ENCODE assay signal across 32 mouse cellular contexts in the genomic region with DNA sequence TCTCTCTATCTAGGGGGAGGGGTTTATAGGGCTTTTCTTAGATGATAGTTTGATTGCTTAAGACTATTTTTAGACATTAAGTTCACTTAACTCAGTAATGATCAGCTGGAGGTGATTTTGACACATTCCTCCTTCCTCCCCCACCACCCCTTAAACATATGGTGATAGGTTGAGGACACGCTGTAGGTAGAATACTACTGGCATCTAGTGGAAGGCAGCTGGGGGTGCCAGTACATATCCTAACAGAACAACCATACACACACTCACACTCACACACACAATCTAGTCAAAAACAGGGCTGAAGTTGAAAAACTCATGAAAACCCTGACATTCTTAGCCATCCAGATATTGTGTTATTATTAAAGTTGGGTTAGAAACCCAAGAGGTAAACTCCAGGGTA. TPM values are rescaled to one million over a fixed set of nuclear protein-coding genes. Genes with fewer than 3 reads are reported as not detected.
DNase-seq lines count a peak whose midpoint lies in the region; ATAC-seq and TF ChIP-seq lines count a peak whose summit lies in the region.
"Had no signal": no experiment of that assay in that cellular context is flagged by ENCODE, and none has a peak within 500 bp of the region (broad histone marks: within the 10 kb centered on the region; RNA-seq: fewer than 3 reads in every experiment).

No protein-coding gene starts in this region.

- H3K9ac ChIP-seq in midbrain, postnatal 0 days (replicated peaks; ENCODE audit: low read length, poor library complexity, severe bottlenecking), result no peak overlapping the region
- H3K9ac ChIP-seq in midbrain, embryonic 15.5 days, result no peak overlapping the region
- H3K9ac ChIP-seq in intestine, embryonic 15.5 days, result no peak overlapping the region
- H3K9ac ChIP-seq: embryonic facial prominence, embryonic 12.5 days; forebrain, embryonic 15.5 days; heart, embryonic 13.5 days; limb, embryonic 13.5 days; lung, embryonic 15.5 days; midbrain, embryonic 13.5 days; neural tube, embryonic 15.5 days had no signal

- TF ChIP-seq CTCF in midbrain, postnatal 0 days (IDR thresholded peaks at IDR 0.05), result peak; percentile 19

- peak; percentile 92 for ATAC-seq in frontal cortex, adult (ENCODE audit: low TSS enrichment)
- no peak for ATAC-seq in midbrain, postnatal 0 days (ENCODE audit: low FRiP score)
- ATAC-seq in midbrain, embryonic 15.5 days (replicated peaks), result no peak
- 0 out of 2 replicates have a peak, but pooled peaks have one; percentile 46 for ATAC-seq in intestine, embryonic 15.5 days
- ATAC-seq: activated CD4-positive, CD25-positive, alpha-beta regulatory T cell, adult 4 months; forebrain, embryonic 15.5 days; hindbrain, embryonic 16.5 days; midbrain, embryonic 13.5 days had no signal

- H3K36me3 ChIP-seq in midbrain, postnatal 0 days (ENCODE audit: insufficient read depth, low read length), result no peaks in the 10 kb centered on the region
- H3K36me3 ChIP-seq in midbrain, embryonic 15.5 days (replicated peaks), result no peaks in the 10 kb centered on the region
- H3K36me3 ChIP-seq in intestine, embryonic 15.5 days, result no peaks in the 10 kb centered on the region
- H3K36me3 ChIP-seq: embryonic facial prominence, embryonic 12.5 days; forebrain, embryonic 15.5 days; heart, embryonic 13.5 days; hindbrain, embryonic 10.5 days; limb, embryonic 13.5 days; lung, embryonic 15.5 days; midbrain, embryonic 13.5 days; neural tube, embryonic 15.5 days had no signal

- no peak overlapping the region for H3K4me2 ChIP-seq in midbrain, postnatal 0 days (ENCODE audit: low read depth, low read length, poor library complexity, severe bottlenecking)
- H3K4me2 ChIP-seq in midbrain, embryonic 15.5 days, result no peak overlapping the region
- H3K4me2 ChIP-seq in intestine, embryonic 15.5 days (replicated peaks), result no peak overlapping the region
- H3K4me2 ChIP-seq: embryonic facial prominence, embryonic 12.5 days; forebrain, embryonic 15.5 days; heart, embryonic 13.5 days; limb, embryonic 13.5 days; liver, embryonic 11.5 days; lung, embryonic 15.5 days; midbrain, embryonic 13.5 days; neural tube, embryonic 15.5 days had no signal

- DNase-seq in frontal cortex, postnatal 10 days (ENCODE audit: low spot score in 2 of 2), result no peak
- no peak for DNase-seq in midbrain, postnatal 0 days (ENCODE audit: low spot score)
- DNase-seq in telencephalon, adult 2 months (ENCODE audit: low read depth, low spot score), result peak; percentile 23
- DNase-seq in left cerebral cortex, adult 18-20 months (ENCODE audit: low spot score in 2 of 2), result no peak
- DNase-seq: adrenal gland, adult 2 months; B cell, adult 2 months; embryo, embryonic 11 days; gastrocnemius, postnatal 10 days; heart, postnatal 10 days; kidney, adult 18-20 months; kidney, postnatal 4 days; lung, postnatal 36 days; retina, postnatal 1 day; right cerebral cortex, postnatal 4 days; thymus, postnatal 4 days had no signal

- H3K27ac ChIP-seq in midbrain, postnatal 0 days (ENCODE audit: low read depth, low read length), result no peak overlapping the region
- H3K27ac ChIP-seq in midbrain, embryonic 15.5 days, result no peak overlapping the region
- H3K27ac ChIP-seq in intestine, embryonic 15.5 days, result no peak overlapping the region
- H3K27ac ChIP-seq: embryonic facial prominence, embryonic 12.5 days; forebrain, embryonic 15.5 days; heart, embryonic 13.5 days; hindbrain, embryonic 10.5 days; limb, embryonic 13.5 days; lung, embryonic 15.5 days; midbrain, embryonic 13.5 days; neural tube, embryonic 15.5 days had no signal

- 92% methylated on average over 1 of the region's 1 CpGs for WGBS in midbrain, postnatal 0 days
- 93% methylated on average over 1 of the region's 1 CpGs for WGBS in midbrain, embryonic 15.5 days
- 95% methylated on average over 1 of the region's 1 CpGs for WGBS in intestine, embryonic 15.5 days

- H3K4me1 ChIP-seq in midbrain, postnatal 0 days (ENCODE audit: insufficient read depth, low read length), result no peaks in the 10 kb centered on the region
- H3K4me1 ChIP-seq in midbrain, embryonic 15.5 days, result no peaks in the 10 kb centered on the region
- no peaks in the 10 kb centered on the region for H3K4me1 ChIP-seq in intestine, embryonic 15.5 days (replicated peaks)
- H3K4me1 ChIP-seq: embryonic facial prominence, embryonic 12.5 days; forebrain, embryonic 15.5 days; heart, embryonic 13.5 days; hindbrain, embryonic 10.5 days; limb, embryonic 13.5 days; lung, embryonic 15.5 days; megakaryocyte, embryonic 14.5 days; midbrain, embryonic 13.5 days had no signal

- H3K9me3 ChIP-seq in midbrain, postnatal 0 days (ENCODE audit: low read length), result no peaks in the 10 kb centered on the region
- H3K9me3 ChIP-seq in midbrain, embryonic 15.5 days, result no peaks in the 10 kb centered on the region
- no peaks in the 10 kb centered on the region for H3K9me3 ChIP-seq in intestine, embryonic 15.5 days
- H3K9me3 ChIP-seq: embryonic facial prominence, embryonic 12.5 days; forebrain, embryonic 15.5 days; heart, embryonic 13.5 days; hindbrain, embryonic 10.5 days; limb, embryonic 13.5 days; lung, embryonic 15.5 days; megakaryocyte, embryonic 14.5 days; midbrain, embryonic 13.5 days; neural tube, embryonic 15.5 days had no signal

- H3K4me3 ChIP-seq in midbrain, postnatal 0 days (ENCODE audit: low read depth, low read length), result no peak overlapping the region
- no peak overlapping the region for H3K4me3 ChIP-seq in midbrain, embryonic 15.5 days
- H3K4me3 ChIP-seq in intestine, embryonic 15.5 days (replicated peaks), result no peak overlapping the region
- H3K4me3 ChIP-seq: embryonic facial prominence, embryonic 12.5 days; forebrain, embryonic 15.5 days; heart, embryonic 13.5 days; hindbrain, embryonic 10.5 days; limb, embryonic 13.5 days; lung, embryonic 15.5 days; megakaryocyte, embryonic 14.5 days; midbrain, embryonic 13.5 days; neural tube, embryonic 15.5 days had no signal

- H3K27me3 ChIP-seq in midbrain, postnatal 0 days (ENCODE audit: insufficient read depth, low read length), result no peaks in the 10 kb centered on the region
- no peaks in the 10 kb centered on the region for H3K27me3 ChIP-seq in midbrain, embryonic 15.5 days (replicated peaks)
- no peaks in the 10 kb centered on the region; the same call in 1 of the 2 replicates for H3K27me3 ChIP-seq in intestine, embryonic 15.5 days (replicated peaks)
- H3K27me3 ChIP-seq: embryonic facial prominence, embryonic 12.5 days; forebrain, embryonic 15.5 days; heart, embryonic 13.5 days; lung, embryonic 15.5 days; megakaryocyte, embryonic 14.5 days; midbrain, embryonic 13.5 days; neural tube, embryonic 15.5 days had no signal

RNA-seq across cellular contexts. Expression of a gene that starts 5.3 kb away (rescaled TPM):
- total RNA-seq in midbrain, postnatal 0 days (2014; rRNA removed), result 1.4 and 1.8 TPM in 2 replicates
- 0.32 and 0.33 TPM in 2 replicates for polyA plus RNA-seq in midbrain, postnatal 0 days (2015; fragmentation: Nextera tagmentation; extraction: Ambion mirVana)
- 0.15 and 0.18 TPM in 2 replicates for polyA plus RNA-seq in midbrain, embryonic 15.5 days (2015; fragmentation: Nextera tagmentation; extraction: Ambion mirVana)
- polyA plus RNA-seq in intestine, embryonic 15.5 days (2015; fragmentation: Nextera tagmentation; extraction: Ambion mirVana), result 2.0 and 2.3 TPM in 2 replicates
- under 1 TPM; 0.51 to 0.59 TPM for total RNA-seq in left cerebral cortex, adult 18-20 months (2021)
- total RNA-seq: ES-E14; heart, postnatal 10 days had no signal
- polyA plus RNA-seq: activated CD4-positive, CD25-positive, alpha-beta regulatory T cell, adult 4 months; adrenal gland, adult 2 months; liver, embryonic 11.5 days; spleen, adult 2 months had no signal

Comparison
In these comparisons a context has a peak if more than half of its experiments do, and no peak if none do; other contexts are left out.
1. ATAC-seq: peak in frontal cortex, adult (single experiment) and intestine, embryonic 15.5 days (single experiment); none in midbrain, postnatal 0 days (single experiment) and midbrain, embryonic 15.5 days (single experiment).